Mouse (Mus musculus): ENCODE measurements around the gene Gstt1. TPM values are rescaled to one million over a fixed set of nuclear protein-coding genes. Genes with fewer than 3 reads are reported as not detected.
"Not testable (repeated sequence)": the region's sequence is repeated elsewhere in the genome, so short reads cannot be mapped to it uniquely, and the experiment has no call there.

Gene Gstt1
- total RNA-seq, 2 experiments from 2014 or later: 25.6 to 29.3 TPM

DNA sequence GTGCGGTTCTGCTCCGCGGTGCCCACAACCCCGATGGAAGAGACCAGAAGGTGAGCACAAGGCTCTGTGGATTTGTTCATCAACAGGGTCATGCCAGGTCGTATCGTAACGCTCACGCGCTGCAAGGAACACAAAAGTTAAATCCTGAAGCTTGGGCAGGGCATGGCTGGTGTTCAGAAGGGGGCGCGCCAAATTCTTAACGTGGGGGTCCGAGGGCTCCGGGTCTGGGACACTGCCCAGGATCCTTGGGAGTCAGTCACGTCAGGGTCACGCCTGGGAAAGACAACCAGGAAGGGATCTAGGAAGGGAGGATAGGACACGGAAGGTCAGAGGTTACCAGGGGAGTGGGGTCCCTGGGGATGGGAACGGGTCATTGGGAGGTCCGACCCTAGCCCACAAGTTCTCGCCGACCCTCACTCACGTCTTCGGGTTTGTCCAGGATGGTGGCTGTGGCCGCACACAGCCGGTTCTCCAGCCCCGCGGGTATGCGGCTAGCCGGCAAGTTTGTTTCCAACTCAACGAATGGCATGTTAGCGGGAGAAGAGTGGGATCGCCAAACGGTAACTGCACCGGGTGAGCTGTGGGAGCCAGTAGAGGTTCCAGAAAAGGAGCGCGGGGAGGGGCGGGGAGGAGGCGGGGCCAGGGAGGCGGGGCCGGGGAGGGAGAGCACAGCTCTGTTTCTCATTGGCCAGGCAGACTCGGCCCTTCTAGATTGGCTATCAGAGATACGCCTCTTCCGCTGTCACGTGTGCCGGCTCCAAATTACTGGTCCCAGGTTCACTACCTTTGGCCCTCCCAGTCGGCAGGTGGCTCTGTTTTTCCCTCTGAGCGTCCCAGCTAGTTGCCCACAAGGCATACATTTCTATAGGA is 25.4 kb downstream of the Gstt1 start, which contains the start of gene Ddt:
Gene Ddt, minus strand, starts transcription at position 620 of the 870 bp plus-strand sequence.
- ATAC-seq (replicated peaks; ENCODE audit: low FRiP score, poor library complexity, severe bottlenecking): peak; percentile 94

- not testable (repeated sequence) for ATAC-seq (replicated peaks; ENCODE audit: low FRiP score, poor library complexity, severe bottlenecking)
Observed at GRCm38 (mm10) chr10:75767756-75768155, 30.6 kb downstream of the Gstt1 start.

DNA sequence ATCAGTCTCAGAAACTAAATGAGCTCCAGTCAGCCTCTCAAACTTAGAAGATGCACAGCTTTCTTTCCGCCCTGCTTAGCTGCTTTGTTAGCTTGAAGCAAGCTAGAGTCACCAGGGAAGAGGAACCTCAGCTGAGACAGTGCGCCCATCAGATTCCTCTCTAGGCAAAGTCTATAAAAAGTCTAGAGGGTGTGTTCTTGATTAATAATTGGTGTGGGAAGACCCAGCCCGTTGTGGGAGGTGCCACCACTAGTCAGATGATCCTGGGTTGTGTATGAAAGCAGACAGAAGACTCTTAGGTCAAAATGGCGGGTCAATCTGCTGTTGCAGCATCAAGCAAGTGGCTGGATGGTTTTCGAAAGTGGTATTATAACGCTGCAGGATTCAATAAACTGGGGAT is 31.5 kb downstream of the Gstt1 start:
- ATAC-seq (replicated peaks; ENCODE audit: low FRiP score, poor library complexity, severe bottlenecking): no peak

- ATAC-seq (replicated peaks; ENCODE audit: low FRiP score, poor library complexity, severe bottlenecking): peak; percentile 57
Observed at GRCm38 (mm10) chr10:75764519-75765473, 33.6 kb downstream of the Gstt1 start.

DNA sequence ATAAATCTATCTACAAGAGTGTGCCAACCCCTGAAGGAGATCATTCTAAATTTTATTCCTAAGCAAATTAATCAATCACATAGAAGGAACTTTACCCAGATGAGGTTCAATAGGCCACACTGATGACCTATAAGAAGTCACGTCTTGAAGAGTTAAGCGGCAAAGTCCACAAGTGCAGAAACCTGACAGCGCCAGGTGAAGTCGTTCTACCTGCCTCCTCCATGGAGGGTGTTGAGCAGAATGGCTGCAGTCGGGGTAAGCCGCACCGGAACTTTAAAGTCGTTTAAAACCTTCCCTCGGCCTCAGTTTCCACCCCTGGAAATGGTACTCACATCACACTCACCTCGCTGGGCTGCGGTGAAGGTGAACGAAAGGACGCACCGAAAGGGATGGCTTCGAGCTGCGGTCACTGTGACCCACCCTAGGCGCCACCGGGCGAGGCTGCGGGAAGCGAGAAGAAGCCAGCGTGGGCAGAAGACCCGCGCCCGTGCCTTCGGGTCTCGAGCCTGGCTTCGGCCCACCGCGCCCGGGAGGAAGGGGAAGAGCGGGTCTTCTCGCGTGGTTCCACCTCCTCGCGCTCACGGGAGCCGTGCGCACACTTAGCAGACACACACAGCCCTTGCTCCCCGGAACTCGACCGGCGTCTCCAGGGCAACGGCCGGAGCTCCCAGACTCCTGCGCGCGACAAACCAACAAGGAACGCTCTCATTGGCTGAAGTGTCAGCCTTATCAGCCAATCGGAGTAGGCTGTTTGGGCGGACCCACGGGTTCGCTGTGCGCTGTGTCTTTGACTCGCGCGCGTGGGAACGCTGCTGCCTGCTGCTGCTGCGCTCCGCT is 34.5 kb downstream of the Gstt1 start, which contains the start of gene Cabin1:
Gene Cabin1, minus strand, starts transcription at position 660 of the 837 bp plus-strand sequence.
- peak; percentile 90 for ATAC-seq (replicated peaks; ENCODE audit: low FRiP score, poor library complexity, severe bottlenecking)

DNA sequence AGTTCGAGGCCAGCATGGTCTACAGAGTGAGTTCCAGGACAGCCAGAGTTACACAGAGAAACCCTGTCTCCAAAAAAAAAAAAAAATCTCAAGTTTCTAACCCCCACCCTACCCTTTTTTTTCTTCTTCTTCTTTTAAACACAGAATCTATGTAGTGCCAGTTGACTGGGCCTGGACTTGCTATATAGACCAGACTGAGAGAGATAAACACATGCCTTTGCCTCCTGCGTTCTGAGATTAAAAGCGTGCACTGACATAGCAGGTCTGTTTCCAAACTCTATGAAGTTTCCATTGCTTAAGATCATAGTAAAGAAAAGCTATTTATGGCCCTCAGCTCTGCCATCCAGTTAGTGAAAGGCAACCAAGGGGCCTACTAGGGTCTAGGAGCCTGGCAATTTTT is 36.0 kb downstream of the Gstt1 start:
- peak; percentile 60 for ATAC-seq (replicated peaks; ENCODE audit: low FRiP score, poor library complexity, severe bottlenecking)

DNA sequence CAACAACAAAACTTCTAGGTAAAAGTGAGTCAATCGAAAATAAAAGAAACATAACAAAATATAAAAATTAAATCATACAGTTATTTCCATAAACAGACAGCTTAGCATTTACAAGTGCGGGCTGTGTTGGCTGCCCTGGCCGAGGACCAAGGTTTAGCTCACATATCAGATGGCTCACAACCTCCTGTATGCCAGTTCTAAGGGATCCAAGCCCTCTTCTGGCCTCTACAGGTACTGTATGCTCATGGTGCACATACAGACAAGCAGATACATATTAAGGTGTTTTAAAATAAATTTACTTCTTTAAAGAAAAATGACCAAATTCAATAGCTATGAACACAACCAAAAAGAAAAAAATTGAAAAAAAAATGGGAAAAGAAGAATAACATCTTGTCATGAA is 38.1 kb downstream of the Gstt1 start:
- no peak for ATAC-seq (replicated peaks; ENCODE audit: low FRiP score, poor library complexity, severe bottlenecking)

GRCm38 (mm10) chr10:75756719-75757118 is 41.7 kb downstream of the Gstt1 start:
- ATAC-seq (replicated peaks; ENCODE audit: low FRiP score, poor library complexity, severe bottlenecking): no peak

DNA sequence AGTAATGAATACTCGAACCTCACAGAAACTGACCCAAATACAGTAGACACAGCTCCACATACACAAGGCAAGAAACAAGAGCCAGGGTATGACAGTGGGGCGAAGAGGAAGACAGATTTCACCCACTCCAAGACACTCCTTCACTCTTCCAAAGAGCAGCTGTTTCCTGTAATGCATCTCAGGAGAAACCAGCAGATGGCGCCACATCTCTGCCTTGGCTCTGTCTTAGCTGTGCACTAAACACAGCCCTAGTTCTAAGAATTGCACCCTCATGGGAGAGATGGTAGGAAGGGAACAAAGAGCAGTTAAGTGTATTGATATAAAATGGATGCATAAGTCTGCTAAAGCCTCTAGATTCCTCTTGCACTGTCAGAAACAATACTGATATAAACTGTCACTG is 54.4 kb downstream of the Gstt1 start:
- peak; percentile 78 for ATAC-seq (replicated peaks; ENCODE audit: low FRiP score, poor library complexity, severe bottlenecking)

DNA sequence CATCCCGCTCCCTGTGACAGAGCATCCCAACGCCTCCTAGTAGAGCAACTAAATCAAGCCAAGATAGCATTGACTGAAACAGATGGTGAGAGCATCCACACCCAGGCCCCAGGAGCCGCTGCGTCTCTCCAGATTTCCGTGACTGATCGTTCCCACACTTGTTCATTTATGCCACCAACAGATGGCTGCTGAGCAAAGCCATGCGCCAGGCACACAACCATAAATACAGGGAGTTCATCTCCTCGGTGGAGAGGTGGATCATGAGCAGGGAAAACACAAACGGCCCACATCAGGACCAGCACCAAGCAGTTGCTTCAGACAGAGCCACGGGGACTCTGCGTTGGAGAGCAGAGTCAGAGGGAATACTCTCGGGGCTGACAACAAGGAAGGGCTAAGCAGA is 55.0 kb downstream of the Gstt1 start:
- ATAC-seq (replicated peaks; ENCODE audit: low FRiP score, poor library complexity, severe bottlenecking): no peak

DNA sequence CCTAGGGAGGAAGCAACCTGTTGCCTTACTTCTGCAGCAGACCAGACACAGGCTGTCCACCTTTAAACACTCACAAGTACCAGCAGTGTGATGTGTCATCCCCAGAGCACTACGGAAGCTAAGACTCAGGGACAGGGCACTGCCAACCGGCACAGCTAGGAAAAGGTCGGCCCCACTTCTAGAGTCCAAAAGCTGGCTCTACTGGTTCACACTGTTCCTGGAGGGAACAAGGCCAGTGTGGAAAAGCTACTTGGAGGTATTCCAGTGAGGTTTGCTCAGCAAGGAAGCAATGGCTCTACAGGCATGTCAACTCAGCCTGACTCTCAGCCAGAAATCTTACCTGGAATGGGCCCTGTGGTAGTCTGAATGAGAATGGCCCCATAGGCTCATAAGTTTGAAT is 57.5 kb downstream of the Gstt1 start:
- ATAC-seq (replicated peaks; ENCODE audit: low FRiP score, poor library complexity, severe bottlenecking): no peak

Other genes starting within 250 kb of the Gstt1 start
- gene Lrrc75b, start 238.3 kb downstream of the Gstt1 start, total RNA-seq (2015; ENCODE audit: low replicate concordance): not detected in 2 replicates
- not detected in 2 replicates for gene Lrrc75b, start 238.3 kb downstream of the Gstt1 start, total RNA-seq (2017; ENCODE audit: low replicate concordance)
- gene Ggt1, start 237.0 kb downstream of the Gstt1 start, total RNA-seq (2015; ENCODE audit: low replicate concordance): not detected in 2 replicates
- not detected in 2 replicates for gene Ggt1, start 237.0 kb downstream of the Gstt1 start, total RNA-seq (2017; ENCODE audit: low replicate concordance)
- gene Ggt5, start 209.2 kb downstream of the Gstt1 start, total RNA-seq (2015; ENCODE audit: low replicate concordance): 1.1 TPM in 1 of 2 replicates, not detected in the other
- gene Ggt5, start 209.2 kb downstream of the Gstt1 start, total RNA-seq (2017; ENCODE audit: low replicate concordance): 0.39 TPM in 1 of 2 replicates, not detected in the other
- gene Susd2, start 154.6 kb downstream of the Gstt1 start, total RNA-seq (2015; ENCODE audit: low replicate concordance): 2.5 and 3.4 TPM in 2 replicates
- 2.1 and 2.3 TPM in 2 replicates for gene Susd2, start 154.6 kb downstream of the Gstt1 start, total RNA-seq (2017; ENCODE audit: low replicate concordance)
- 108 and 136 TPM in 2 replicates for gene Cabin1, start 34.2 kb downstream of the Gstt1 start, total RNA-seq (2015; ENCODE audit: low replicate concordance)
- gene Cabin1, start 34.2 kb downstream of the Gstt1 start, total RNA-seq (2017; ENCODE audit: low replicate concordance): 115 and 143 TPM in 2 replicates
- gene Ddt, start 25.2 kb downstream of the Gstt1 start, total RNA-seq (2015; ENCODE audit: low replicate concordance): 33.5 TPM in 1 of 2 replicates, not detected in the other
- not detected in 2 replicates for gene Ddt, start 25.2 kb downstream of the Gstt1 start, total RNA-seq (2017; ENCODE audit: low replicate concordance)
- not detected in 2 replicates for gene Gm20441, start 17.6 kb downstream of the Gstt1 start, total RNA-seq (2015; ENCODE audit: low replicate concordance)
- gene Gm20441, start 17.6 kb downstream of the Gstt1 start, total RNA-seq (2017; ENCODE audit: low replicate concordance): not detected in 2 replicates
- 1.3 TPM in 1 of 2 replicates, not detected in the other for gene Gstt3, start 17.2 kb downstream of the Gstt1 start, total RNA-seq (2015; ENCODE audit: low replicate concordance)
- 0.13 TPM in 1 of 2 replicates, not detected in the other for gene Gstt3, start 17.2 kb downstream of the Gstt1 start, total RNA-seq (2017; ENCODE audit: low replicate concordance)
- gene Gstt4, start 24.0 kb upstream of the Gstt1 start, total RNA-seq (2015; ENCODE audit: low replicate concordance): not detected in 2 replicates
- gene Gstt4, start 24.0 kb upstream of the Gstt1 start, total RNA-seq (2017; ENCODE audit: low replicate concordance): not detected in 2 replicates
- 18.4 and 20.5 TPM in 2 replicates for gene Gstt2, start 38.8 kb upstream of the Gstt1 start, total RNA-seq (2015; ENCODE audit: low replicate concordance)
- gene Gstt2, start 38.8 kb upstream of the Gstt1 start, total RNA-seq (2017; ENCODE audit: low replicate concordance): 9.8 and 42.0 TPM in 2 replicates
- 49.4 and 54.9 TPM in 2 replicates for gene Mif, start 61.7 kb upstream of the Gstt1 start, total RNA-seq (2015; ENCODE audit: low replicate concordance)
- 14.8 and 26.6 TPM in 2 replicates for gene Mif, start 61.7 kb upstream of the Gstt1 start, total RNA-seq (2017; ENCODE audit: low replicate concordance)
- gene Derl3, start 94.8 kb upstream of the Gstt1 start, total RNA-seq (2015; ENCODE audit: low replicate concordance): not detected in 2 replicates
- gene Derl3, start 94.8 kb upstream of the Gstt1 start, total RNA-seq (2017; ENCODE audit: low replicate concordance): not detected in 2 replicates
- gene Smarcb1, start 123.0 kb upstream of the Gstt1 start, total RNA-seq (2015; ENCODE audit: low replicate concordance): 50.1 and 67.9 TPM in 2 replicates
- gene Smarcb1, start 123.0 kb upstream of the Gstt1 start, total RNA-seq (2017; ENCODE audit: low replicate concordance): 32.1 and 39.3 TPM in 2 replicates
- 101 and 127 TPM in 2 replicates for gene Chchd10, start 134.5 kb upstream of the Gstt1 start, total RNA-seq (2015; ENCODE audit: low replicate concordance)
- 40.2 and 60.3 TPM in 2 replicates for gene Chchd10, start 134.5 kb upstream of the Gstt1 start, total RNA-seq (2017; ENCODE audit: low replicate concordance)
- gene Mmp11, start 137.9 kb upstream of the Gstt1 start, total RNA-seq (2015; ENCODE audit: low replicate concordance): 0.72 TPM in 1 of 2 replicates, not detected in the other
- 0.68 TPM in 1 of 2 replicates, not detected in the other for gene Mmp11, start 137.9 kb upstream of the Gstt1 start, total RNA-seq (2017; ENCODE audit: low replicate concordance)
- 525 and 583 TPM in 2 replicates for gene Gm867, start 142.1 kb upstream of the Gstt1 start, total RNA-seq (2015; ENCODE audit: low replicate concordance)
- gene Gm867, start 142.1 kb upstream of the Gstt1 start, total RNA-seq (2017; ENCODE audit: low replicate concordance): 86.0 and 101 TPM in 2 replicates
- 85.1 and 89.7 TPM in 2 replicates for gene Vpreb3, start 144.5 kb upstream of the Gstt1 start, total RNA-seq (2015; ENCODE audit: low replicate concordance)
- 31.5 and 39.7 TPM in 2 replicates for gene Vpreb3, start 144.5 kb upstream of the Gstt1 start, total RNA-seq (2017; ENCODE audit: low replicate concordance)
- not detected in 2 replicates for gene Gm5134, start 155.9 kb upstream of the Gstt1 start, total RNA-seq (2015; ENCODE audit: low replicate concordance)
- not detected in 2 replicates for gene Gm5134, start 155.9 kb upstream of the Gstt1 start, total RNA-seq (2017; ENCODE audit: low replicate concordance)
- 10.1 and 12.3 TPM in 2 replicates for gene Zfp280b, start 234.1 kb upstream of the Gstt1 start, total RNA-seq (2015; ENCODE audit: low replicate concordance)
- gene Zfp280b, start 234.1 kb upstream of the Gstt1 start, total RNA-seq (2017; ENCODE audit: low replicate concordance): 3.0 and 3.7 TPM in 2 replicates